Mouse (Mus musculus) lung, embryonic 15.5 days (tissue): ENCODE results near the gene Fam25c. TPM values are rescaled to one million over a fixed set of nuclear protein-coding genes. Genes with fewer than 3 reads are reported as not detected.
"Not testable (repeated sequence)": the region's sequence is repeated elsewhere in the genome, so short reads cannot be mapped to it uniquely, and the experiment has no call there.

Experiments
- ATAC-seq: fragments of 200-750 bp; cut with Nextera tagmentation; 2 replicates; pipeline ENCODE4 v1.8.0; 2017; ENCODE audit warnings: moderate number of reproducible peaks, borderline replicate concordance; ENCODE audit not compliant: low FRiP score, low TSS enrichment; ENCODE audit errors: extremely low read depth
- H3K27ac ChIP-seq: fragments of 300-500 bp; sonication (generic); 2 replicates; pipeline ENCODE4 v1.5.1; 2015; ENCODE audit warnings: moderate library complexity, mild to moderate bottlenecking, inconsistent platforms
- H3K27me3 ChIP-seq: fragments of 300-500 bp; sonication (generic); 2 replicates; pipeline ENCODE4 v1.6.1; 2015; ENCODE audit warnings: inconsistent platforms
- H3K36me3 ChIP-seq: fragments of 300-500 bp; sonication (generic); 2 replicates; pipeline ENCODE4 v1.6.1; 2015; ENCODE audit warnings: inconsistent platforms
- H3K4me1 ChIP-seq: fragments of 300-500 bp; sonication (generic); 2 replicates; pipeline ENCODE4 v1.6.1; 2015; ENCODE audit warnings: inconsistent platforms
- H3K4me2 ChIP-seq: fragments of 300-500 bp; sonication (generic); 2 replicates; pipeline ENCODE4 v1.6.1; 2015; ENCODE audit warnings: inconsistent platforms, mild to moderate bottlenecking, moderate library complexity
- H3K4me3 ChIP-seq: fragments of 300-500 bp; sonication (generic); 2 replicates; pipeline ENCODE4 v1.5.1; 2015; ENCODE audit warnings: mild to moderate bottlenecking, inconsistent platforms
- H3K9ac ChIP-seq: fragments of 300-500 bp; sonication (generic); 2 replicates; pipeline ENCODE4 v1.6.1; 2015; ENCODE audit warnings: inconsistent platforms
- H3K9me3 ChIP-seq: fragments of 300-500 bp; sonication (generic); 2 replicates; pipeline ENCODE4 v1.6.1; 2016; ENCODE audit warnings: inconsistent platforms
- WGBS: fragments of 180-500 bp; shearing (Covaris S2); methylation state at CpG from one replicate; pipeline ENCODE4 v1.1.7; 2015; 5-methylcytosine and 5-hydroxymethylcytosine counted together
- polyA plus RNA-seq: library from polyadenylated mRNA; unstranded; fragments of >200 nt; fragmentation: Nextera tagmentation; extraction: Ambion mirVana; gene quantifications from 2 replicates; pipeline ENCODE4 v1.2.1, GENCODE M21; 2015

Gene Fam25c
- polyA plus RNA-seq, 1 experiment from 2014 or later, result not detected

DNA sequence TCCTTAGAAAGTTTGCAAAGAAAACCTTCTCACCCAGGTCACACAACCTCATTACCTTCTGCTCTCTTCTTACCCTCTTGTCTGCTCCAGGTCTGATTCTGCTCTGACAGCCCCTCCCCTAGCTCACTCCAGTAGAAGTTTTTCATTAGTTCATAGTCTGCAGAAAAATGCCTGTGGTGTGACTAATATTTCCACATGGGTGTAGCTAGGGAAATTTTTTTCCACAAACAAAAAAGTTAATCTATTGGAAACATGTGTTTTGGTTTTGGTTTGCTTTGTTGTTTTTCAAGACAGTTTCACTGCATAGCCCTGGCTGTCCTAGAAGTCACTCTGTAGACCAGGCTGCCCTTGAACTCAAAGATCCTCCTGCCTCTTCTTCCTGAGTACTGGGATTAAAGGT lies 37.1 kb downstream of the Fam25c start:
- H3K4me1 ChIP-seq, result peaks cover 18% of the 10 kb centered on the region
- no peaks in the 10 kb centered on the region for H3K9me3 ChIP-seq
- no peak overlapping the region for H3K4me2 ChIP-seq
- no peak overlapping the region for H3K9ac ChIP-seq
- no peaks in the 10 kb centered on the region for H3K27me3 ChIP-seq
- H3K36me3 ChIP-seq, result peaks cover 12% of the 10 kb centered on the region
- no peak for ATAC-seq
- no peak overlapping the region for H3K4me3 ChIP-seq
- no peak overlapping the region for H3K27ac ChIP-seq

DNA sequence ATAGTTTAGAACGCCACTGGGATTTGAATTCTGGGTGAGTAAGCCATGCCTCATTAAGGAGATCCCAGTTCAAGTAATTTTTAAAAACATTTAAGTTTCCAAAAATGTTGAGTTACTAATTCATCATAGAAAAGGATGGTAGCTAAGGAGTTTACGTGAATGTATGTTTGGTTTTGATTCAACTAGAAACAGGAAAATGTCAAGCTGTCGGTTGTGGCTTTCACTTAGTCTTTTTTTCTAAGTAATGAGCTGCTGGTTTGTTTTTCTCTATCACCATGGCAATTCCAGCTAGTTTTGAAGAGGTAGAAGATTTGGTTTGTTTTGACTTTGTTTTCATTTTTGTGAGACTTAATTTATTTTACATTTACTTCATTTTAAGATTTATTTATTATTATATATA lies 37.8 kb downstream of the Fam25c start:
- Histone ChIP-seq H3K36me3 (peaks cover 11% of the 10 kb centered on the region), H3K27ac (no peak overlapping the region), H3K4me2 (no peak overlapping the region), H3K27me3 (no peaks in the 10 kb centered on the region), H3K4me1 (peaks cover 22% of the 10 kb centered on the region), H3K9ac (no peak overlapping the region), H3K9me3 (no peaks in the 10 kb centered on the region), H3K4me3 (no peak overlapping the region)
- ATAC-seq, result no peak
- 73% methylated on average over 3 of the region's 3 CpGs for WGBS

DNA sequence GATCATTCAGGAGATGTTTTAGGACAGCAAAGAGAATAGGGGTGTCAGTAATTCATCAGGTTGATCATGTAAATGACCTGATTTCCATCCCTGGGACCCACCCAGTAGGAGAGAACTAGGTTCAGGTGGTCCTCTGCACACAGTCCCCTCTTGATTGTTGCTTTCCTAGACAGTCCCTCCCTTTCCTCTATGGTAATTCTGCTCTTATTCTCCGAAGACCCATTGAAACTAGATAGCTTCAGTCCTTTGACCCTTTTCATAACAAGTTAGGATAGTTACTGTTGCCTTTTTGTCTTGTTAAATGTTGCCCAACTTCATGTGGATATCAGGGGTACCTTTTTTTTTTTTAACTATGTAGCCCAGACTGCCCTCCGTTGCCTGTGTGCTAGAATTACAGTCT lies 38.9 kb downstream of the Fam25c start:
- Histone ChIP-seq H3K27ac (no peak overlapping the region), H3K4me1 (peaks cover 29% of the 10 kb centered on the region), H3K4me2 (no peak overlapping the region), H3K36me3 (peaks cover 11% of the 10 kb centered on the region), H3K4me3 (no peak overlapping the region), H3K9ac (no peak overlapping the region), H3K27me3 (no peaks in the 10 kb centered on the region), H3K9me3 (no peaks in the 10 kb centered on the region)
- 87% methylated on average over 2 of the region's 2 CpGs for WGBS
- ATAC-seq, result no peak

DNA sequence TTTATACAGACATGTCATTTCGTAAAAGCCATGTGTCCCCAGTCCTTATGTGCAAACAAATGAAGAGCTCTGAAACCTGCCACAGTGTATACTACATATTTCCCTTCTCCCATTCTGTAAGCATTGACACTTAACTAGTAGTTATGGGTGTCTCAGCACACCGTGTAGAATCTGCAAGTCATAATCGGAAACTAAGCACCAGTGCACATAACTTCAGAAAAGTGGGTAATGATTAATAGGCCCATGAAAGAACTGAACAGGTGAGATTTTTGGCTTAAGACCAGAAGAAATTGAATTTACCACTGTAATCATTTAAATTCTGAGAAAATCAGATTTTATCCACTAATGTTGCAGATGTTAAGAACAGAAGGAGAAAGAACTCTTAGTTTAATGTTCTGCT lies 40.4 kb downstream of the Fam25c start:
- H3K9ac ChIP-seq, result no peak overlapping the region
- no peaks in the 10 kb centered on the region; the same call in 1 of the 2 replicates for H3K36me3 ChIP-seq
- no peaks in the 10 kb centered on the region for H3K27me3 ChIP-seq
- H3K4me3 ChIP-seq, result no peak overlapping the region
- 54% methylated on average over 3 of the region's 3 CpGs for WGBS
- H3K27ac ChIP-seq, result no peak overlapping the region
- H3K9me3 ChIP-seq, result no peaks in the 10 kb centered on the region
- no peak for ATAC-seq
- H3K4me1 ChIP-seq, result peaks cover 29% of the 10 kb centered on the region
- H3K4me2 ChIP-seq, result no peak overlapping the region

DNA sequence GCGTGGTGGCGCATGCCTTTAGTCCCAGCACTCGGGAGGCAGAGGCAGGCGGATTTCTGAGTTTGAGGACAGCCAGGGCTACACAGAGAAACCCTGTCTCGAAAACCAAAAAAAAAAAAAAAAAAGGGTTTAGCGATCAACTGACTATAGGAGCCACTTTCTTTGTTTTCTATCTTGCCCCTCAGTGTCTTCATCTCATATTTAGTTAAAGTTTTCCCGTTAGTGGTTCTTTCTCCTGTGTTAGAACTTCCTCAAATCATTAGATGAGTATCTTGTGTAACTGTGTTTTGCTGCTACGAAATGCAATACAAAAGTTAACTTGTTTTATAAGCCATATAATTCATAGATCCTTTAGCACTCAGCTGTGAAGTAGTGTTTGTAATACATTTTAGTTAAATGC lies 40.9 kb downstream of the Fam25c start:
- not testable (repeated sequence) for H3K9ac ChIP-seq

DNA sequence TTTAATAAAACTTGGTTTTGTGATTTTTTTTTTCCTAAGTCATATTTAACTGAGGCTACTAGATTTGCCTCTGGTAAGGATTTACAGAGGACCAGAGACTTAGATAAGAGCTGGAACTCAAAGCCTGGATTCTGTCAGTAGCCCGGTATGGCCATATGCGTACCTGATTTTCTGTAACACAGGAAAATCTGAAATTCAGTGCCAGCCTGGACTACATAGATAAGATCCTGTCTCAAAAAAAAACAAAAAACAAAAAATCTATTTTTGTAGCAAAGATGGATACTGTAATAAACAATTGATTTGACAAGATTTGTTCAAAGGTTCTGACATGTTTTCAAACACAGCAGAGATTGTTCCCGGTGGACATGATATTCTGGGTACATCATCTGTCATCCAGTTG lies 41.6 kb downstream of the Fam25c start:
- no peak overlapping the region for H3K9ac ChIP-seq
- no peak overlapping the region for H3K4me3 ChIP-seq
- H3K27ac ChIP-seq, result no peak overlapping the region
- peaks cover 29% of the 10 kb centered on the region for H3K4me1 ChIP-seq
- no peak overlapping the region; the same call in 1 of the 2 replicates for H3K4me2 ChIP-seq
- no peaks in the 10 kb centered on the region for H3K9me3 ChIP-seq
- no peak for ATAC-seq
- 57% methylated on average over 3 of the region's 3 CpGs for WGBS
- H3K36me3 ChIP-seq, result no peaks in the 10 kb centered on the region
- no peaks in the 10 kb centered on the region for H3K27me3 ChIP-seq

More for the DNA sequence above, 40.9 kb downstream of the Fam25c start:
- WGBS, result 89% methylated on average over 8 of the region's 8 CpGs
- H3K27me3 ChIP-seq, H3K27ac ChIP-seq, H3K36me3 ChIP-seq, ATAC-seq, H3K4me2 ChIP-seq, H3K9me3 ChIP-seq, H3K4me3 ChIP-seq: not testable (repeated sequence)
- peaks cover 29% of the 10 kb centered on the region for H3K4me1 ChIP-seq

DNA sequence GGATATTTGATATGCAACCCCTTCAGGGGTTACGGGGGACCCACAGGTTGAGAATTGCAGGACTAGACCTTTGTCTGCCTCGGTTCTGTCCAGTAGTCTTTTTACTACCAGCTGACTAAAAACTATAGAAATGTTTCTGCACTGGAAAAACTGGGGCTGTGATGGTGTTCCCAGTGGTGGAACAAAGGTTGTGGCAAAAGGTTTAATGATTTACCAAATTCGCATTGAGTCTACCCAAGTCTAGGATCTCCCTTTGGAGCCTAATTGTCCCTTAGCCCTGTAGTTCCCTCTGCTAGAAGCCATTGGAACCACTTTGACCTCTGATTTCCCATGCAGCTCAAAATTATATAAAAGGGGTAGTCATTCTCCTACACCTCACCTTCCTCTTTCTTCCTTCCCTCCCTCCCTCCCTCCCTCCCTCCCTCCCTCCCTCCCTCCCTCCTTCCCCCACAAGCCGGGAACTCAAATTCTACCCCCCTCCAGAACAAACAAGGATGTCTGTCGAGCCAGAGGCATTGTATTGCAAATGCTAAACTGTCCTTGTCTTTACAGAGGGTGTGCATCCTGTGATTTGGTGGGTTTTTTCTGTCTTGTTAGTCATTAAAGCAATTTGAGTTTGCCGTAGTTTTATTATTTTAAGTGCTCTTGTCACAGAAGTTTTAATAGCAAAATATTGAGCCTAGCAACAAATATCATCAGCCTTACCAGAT lies 42.7 kb downstream of the Fam25c start:
- H3K9ac ChIP-seq, result 0 out of 2 replicates have a peak overlapping the region, but pooled peaks have one; percentile 89
- no peak for ATAC-seq
- no peaks in the 10 kb centered on the region for H3K36me3 ChIP-seq
- no peak overlapping the region for H3K27ac ChIP-seq
- peaks cover 29% of the 10 kb centered on the region for H3K4me1 ChIP-seq
- 9% methylated on average over 5 of the region's 6 CpGs for WGBS
- H3K9me3 ChIP-seq, result no peaks in the 10 kb centered on the region
- H3K4me3 ChIP-seq, result peak overlapping the region; percentile 87
- peak overlapping the region; percentile 70 for H3K4me2 ChIP-seq
- no peaks in the 10 kb centered on the region for H3K27me3 ChIP-seq

DNA sequence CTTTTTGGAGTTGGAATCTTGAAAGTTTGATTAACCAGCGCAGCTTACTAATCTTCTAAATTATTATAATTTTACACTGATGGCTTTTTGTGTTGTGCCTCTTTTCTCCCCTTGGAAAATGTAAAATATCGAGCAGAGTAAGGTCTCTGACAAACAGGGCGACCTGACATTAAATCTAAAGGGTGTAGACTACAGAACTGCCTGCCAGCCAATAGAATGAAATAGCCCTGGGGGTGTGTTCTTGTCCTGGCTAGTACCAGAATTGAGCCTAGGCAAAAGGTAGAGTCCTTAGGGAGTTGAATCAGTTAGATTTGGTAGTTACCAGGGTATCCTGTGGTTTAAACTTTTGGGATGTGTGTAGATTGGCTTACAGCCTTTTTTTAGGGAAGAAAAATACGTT lies 43.5 kb downstream of the Fam25c start:
- WGBS, result 3% methylated on average over 4 of the region's 4 CpGs

DNA sequence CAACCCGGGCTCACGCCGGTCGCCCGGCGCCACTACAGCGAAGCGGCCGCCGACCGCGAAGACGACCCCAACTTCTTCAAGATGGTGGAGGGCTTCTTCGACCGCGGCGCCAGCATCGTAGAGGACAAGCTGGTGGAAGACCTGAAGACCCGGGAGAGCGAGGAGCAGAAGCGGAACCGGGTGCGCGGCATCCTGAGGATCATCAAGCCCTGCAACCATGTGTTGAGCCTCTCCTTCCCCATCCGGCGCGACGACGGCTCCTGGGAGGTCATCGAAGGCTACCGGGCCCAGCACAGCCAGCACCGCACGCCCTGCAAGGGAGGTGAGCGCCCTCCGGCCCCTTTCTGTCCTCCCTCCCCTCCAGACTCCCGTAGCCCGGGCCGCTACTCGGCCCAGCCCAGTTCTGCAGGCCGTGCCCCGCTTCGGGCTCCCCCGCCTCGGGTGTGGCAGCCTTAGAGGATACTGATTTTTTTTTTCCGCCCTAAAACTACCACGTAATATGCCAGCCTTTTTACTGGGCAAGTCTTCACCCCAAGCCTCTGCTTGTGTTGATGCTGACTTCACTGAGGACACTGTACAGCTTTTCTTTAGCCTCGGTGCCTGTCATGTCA lies 44.1 kb downstream of the Fam25c start:
- peak overlapping the region; percentile 89 for H3K9ac ChIP-seq
- H3K4me2 ChIP-seq, result peak overlapping the region; percentile 70
- H3K4me1 ChIP-seq, result peaks cover 29% of the 10 kb centered on the region
- ATAC-seq, result peak; percentile 13
- under 1% methylated on average over 47 of the region's 47 CpGs for WGBS
- H3K27me3 ChIP-seq, result no peaks in the 10 kb centered on the region
- no peaks in the 10 kb centered on the region for H3K36me3 ChIP-seq
- peak overlapping the region; percentile 95 for H3K27ac ChIP-seq
- H3K4me3 ChIP-seq, result peak overlapping the region; percentile 87
- no peaks in the 10 kb centered on the region for H3K9me3 ChIP-seq

More for the DNA sequence above, 43.5 kb downstream of the Fam25c start:
- Histone ChIP-seq H3K9me3 (no peaks in the 10 kb centered on the region), H3K27me3 (no peaks in the 10 kb centered on the region), H3K4me3 (peak overlapping the region; percentile 87), H3K27ac (no peak overlapping the region), H3K4me2 (peak overlapping the region; percentile 70), H3K9ac (peak overlapping the region; percentile 89), H3K4me1 (peaks cover 29% of the 10 kb centered on the region), H3K36me3 (no peaks in the 10 kb centered on the region)
- no peak for ATAC-seq

DNA sequence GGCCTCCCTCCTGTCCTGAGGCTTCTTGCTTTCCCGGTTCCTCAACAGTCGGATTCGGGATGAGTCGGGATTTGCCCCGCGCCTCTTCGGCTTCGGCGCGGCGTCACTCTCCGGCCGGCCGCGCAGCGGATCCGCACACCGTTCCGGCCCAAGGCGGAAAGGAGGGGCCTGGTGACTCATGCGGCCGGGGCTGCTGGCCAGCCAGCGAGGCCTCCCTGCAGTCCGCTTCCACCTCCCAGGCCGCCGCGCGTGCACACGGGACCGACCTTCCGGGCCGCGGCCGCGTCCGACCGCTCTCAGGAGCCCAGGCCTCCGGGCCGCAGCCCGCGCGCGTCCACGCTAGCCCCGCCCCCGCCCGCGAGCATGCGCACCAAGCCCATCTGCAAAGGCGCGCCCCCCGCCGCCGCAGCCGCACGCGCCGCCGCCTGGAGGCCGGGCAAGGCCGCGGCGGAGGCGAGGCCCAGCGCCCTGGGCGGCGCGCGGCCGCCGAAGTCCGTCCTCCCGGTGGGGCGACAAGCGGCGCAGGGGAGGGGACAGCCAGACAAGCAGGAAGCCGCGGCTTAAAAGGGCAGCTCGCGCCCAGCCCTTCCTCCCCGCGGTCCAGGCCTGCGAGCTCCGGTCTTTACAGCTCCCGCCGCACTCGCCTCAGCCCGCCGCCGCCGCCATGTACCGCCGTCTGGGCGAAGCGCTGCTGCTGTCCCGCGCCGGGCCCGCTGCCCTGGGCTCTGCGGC lies 44.8 kb downstream of the Fam25c start, which contains the start of the genes Shld2 and Glud1:
TSS of gene Shld2 (minus strand) at position 260 of the 732 bp plus-strand sequence.
TSS of gene Glud1 (plus strand) at position 494 of the 732 bp plus-strand sequence.
- peak; percentile 98 for ATAC-seq
- H3K27ac ChIP-seq, result peak within 1 kb of the TSS; percentile 95
- H3K9ac ChIP-seq, result peak within 1 kb of the TSS; percentile 89
- peak within 1 kb of the TSS; percentile 70 for H3K4me2 ChIP-seq
- H3K4me3 ChIP-seq, result peak within 1 kb of the TSS; percentile 87
- WGBS, result under 1% methylated on average over 84 of the region's 100 CpGs
- H3K9me3 ChIP-seq, result no peaks in the 10 kb centered on the region
- peaks cover 29% of the 10 kb centered on the region for H3K4me1 ChIP-seq
- H3K36me3 ChIP-seq, result no peaks in the 10 kb centered on the region
- no peaks in the 10 kb centered on the region for H3K27me3 ChIP-seq

DNA sequence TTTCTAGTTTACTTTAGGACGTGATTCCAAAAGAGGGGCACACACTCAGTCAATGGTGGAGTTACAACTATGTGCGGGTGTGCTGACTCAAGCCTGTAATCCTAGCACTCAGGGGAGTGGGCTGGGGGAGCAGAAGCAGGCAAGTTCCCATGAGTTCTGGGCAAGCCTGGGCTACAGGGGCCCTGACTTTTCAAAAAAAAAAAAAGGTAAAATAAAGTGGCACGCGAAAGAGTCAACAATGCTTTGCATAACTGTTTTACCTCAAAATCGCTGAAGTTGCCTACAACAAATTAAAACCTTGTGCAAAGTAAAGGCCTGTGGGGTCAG lies 45.4 kb downstream of the Fam25c start:
- no peaks in the 10 kb centered on the region for H3K27me3 ChIP-seq

DNA sequence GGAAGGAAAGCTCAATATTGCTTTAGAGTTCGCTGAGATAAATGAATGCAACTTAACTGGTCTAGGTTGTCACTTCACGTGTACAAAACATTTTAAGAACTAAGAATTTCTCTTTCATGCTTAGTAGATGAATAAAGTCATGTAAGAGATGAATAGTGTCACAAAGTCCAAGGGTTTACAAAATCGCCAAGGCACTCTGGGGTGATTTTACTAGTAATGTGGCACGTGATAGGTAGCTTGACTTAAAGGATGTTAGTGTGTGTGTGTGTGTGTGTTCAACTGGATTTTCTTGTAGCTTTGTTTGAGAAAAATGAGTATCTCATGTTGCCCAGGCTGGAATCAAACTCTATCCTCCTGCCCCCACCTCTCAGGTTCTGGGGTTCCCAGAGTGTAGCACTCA lies 46.0 kb downstream of the Fam25c start:
- Histone ChIP-seq H3K9ac (no peak overlapping the region), H3K9me3 (no peaks in the 10 kb centered on the region), H3K4me2 (peak overlapping the region; percentile 70), H3K27me3 (no peaks in the 10 kb centered on the region), H3K36me3 (no peaks in the 10 kb centered on the region), H3K4me1 (peaks cover 21% of the 10 kb centered on the region), H3K4me3 (peak overlapping the region; percentile 87; the same call in 1 of the 2 replicates), H3K27ac (peak overlapping the region; percentile 95; the same call in 1 of the 2 replicates)
- 76% methylated on average over 4 of the region's 4 CpGs for WGBS
- no peak for ATAC-seq

More for the DNA sequence above, 45.4 kb downstream of the Fam25c start:
- WGBS, result 5% methylated on average over 5 of the region's 5 CpGs
- Histone ChIP-seq H3K9me3 (no peaks in the 10 kb centered on the region), H3K4me2 (peak overlapping the region; percentile 70), H3K36me3 (no peaks in the 10 kb centered on the region), H3K4me1 (peaks cover 26% of the 10 kb centered on the region), H3K9ac (peak overlapping the region; percentile 59), H3K4me3 (peak overlapping the region; percentile 87), H3K27ac (peak overlapping the region; percentile 95)
- no peak for ATAC-seq
